Mouse (Mus musculus): ENCODE measurements around the gene Gm5936. TPM values are rescaled to one million over a fixed set of nuclear protein-coding genes. Genes with fewer than 3 reads are reported as not detected.

The Gm5936 gene
- polyA plus RNA-seq (2014; fragmentation: Illumina TruSeq; extraction: RNeasy Lipid Tissue Mini Kit (QIAGEN cat#74804); ENCODE audit: low read depth, low replicate concordance) = not detected

GRCm38 (mm10) chrX:74836842-74837522, at the start of gene Gm5936:
Gene Gm5936 (plus strand): TSS chrX:74837196.

Other genes with a start within 250 kb of the Gm5936 start
- gene Olfr1325, start 244.5 kb upstream of the Gm5936 start, polyA plus RNA-seq (2014; fragmentation: Illumina TruSeq; extraction: RNeasy Lipid Tissue Mini Kit (QIAGEN cat#74804); ENCODE audit: low read depth, low replicate concordance) = not detected
- not detected for gene Gm5640, start 191.6 kb upstream of the Gm5936 start, polyA plus RNA-seq (2014; fragmentation: Illumina TruSeq; extraction: RNeasy Lipid Tissue Mini Kit (QIAGEN cat#74804); ENCODE audit: low read depth, low replicate concordance)
- not detected for gene Gm6890, start 96.3 kb upstream of the Gm5936 start, polyA plus RNA-seq (2014; fragmentation: Illumina TruSeq; extraction: RNeasy Lipid Tissue Mini Kit (QIAGEN cat#74804); ENCODE audit: low read depth, low replicate concordance)
- 0.93 TPM for gene Gab3, start 248.3 kb downstream of the Gm5936 start, polyA plus RNA-seq (2014; fragmentation: Illumina TruSeq; extraction: RNeasy Lipid Tissue Mini Kit (QIAGEN cat#74804); ENCODE audit: low read depth, low replicate concordance)

All from kidney, adult 10 weeks (tissue).